Mouse (Mus musculus): ENCODE results near the gene Tut1. TPM values are rescaled to one million over a fixed set of nuclear protein-coding genes. Genes with fewer than 3 reads are reported as not detected.

Tut1 gene
- polyA plus RNA-seq, 1 experiment = 24.9 TPM

- H3ac ChIP-seq (ENCODE audit: control insufficient read depth, insufficient read length) = no peak overlapping the region
- no peak overlapping the region for H3K4me3 ChIP-seq
- H3K79me2 ChIP-seq (ENCODE audit: control insufficient read depth, insufficient read depth) = peaks cover 14% of the 10 kb centered on the region
- no peak for TF ChIP-seq REST (IDR thresholded peaks at IDR 0.05; ENCODE audit: insufficient read depth, insufficient read length)
- TF ChIP-seq CEBPB (IDR thresholded peaks at IDR 0.05; ENCODE audit: insufficient read depth, poor library complexity, severe bottlenecking) = no peak
- TF ChIP-seq MYOG (IDR thresholded peaks at IDR 0.05; ENCODE audit: control insufficient read depth in 1 of 3, insufficient read depth in 1 of 3, insufficient read length in 2 of 3, low read depth in 2 of 3) = no peak
- TF ChIP-seq MAX (IDR thresholded peaks at IDR 0.05; ENCODE audit: low read depth) = no peak
- TF ChIP-seq TCF3 (IDR thresholded peaks at IDR 0.05; ENCODE audit: insufficient read length, low read depth) = no peak
- TF ChIP-seq POLR2AphosphoS2 (IDR thresholded peaks at IDR 0.05; ENCODE audit: insufficient read length, low read depth) = no peak
- TF ChIP-seq POLR2A (IDR thresholded peaks at IDR 0.05; ENCODE audit: insufficient read length, low read depth) = no peak
- TF ChIP-seq E2F4 (IDR thresholded peaks at IDR 0.05; ENCODE audit: insufficient read depth) = no peak
- TF ChIP-seq TCF12 (IDR thresholded peaks at IDR 0.05; ENCODE audit: insufficient read depth, poor library complexity, severe bottlenecking) = no peak
- no peak for TF ChIP-seq USF1 (IDR thresholded peaks at IDR 0.05; ENCODE audit: low read depth)
- no peak for TF ChIP-seq SRF (IDR thresholded peaks at IDR 0.05; ENCODE audit: control insufficient read depth, insufficient read length, low read depth)
- no peak for TF ChIP-seq MYOD1 (IDR thresholded peaks at IDR 0.05; ENCODE audit: control insufficient read depth in 1 of 3, insufficient read length in 2 of 3, low read depth in 2 of 3)
- peaks cover 13% of the 10 kb centered on the region for H3K36me3 ChIP-seq (ENCODE audit: control insufficient read depth, insufficient read depth)
- no peaks in the 10 kb centered on the region for H3K27me3 ChIP-seq (ENCODE audit: control insufficient read depth, insufficient read depth, insufficient read length)
- no peak overlapping the region for H3K4me2 ChIP-seq (ENCODE audit: low read depth)
Observed at GRCm38 (mm10) chr19:8927891-8928525, 25.6 kb upstream of the Tut1 start.

DNA sequence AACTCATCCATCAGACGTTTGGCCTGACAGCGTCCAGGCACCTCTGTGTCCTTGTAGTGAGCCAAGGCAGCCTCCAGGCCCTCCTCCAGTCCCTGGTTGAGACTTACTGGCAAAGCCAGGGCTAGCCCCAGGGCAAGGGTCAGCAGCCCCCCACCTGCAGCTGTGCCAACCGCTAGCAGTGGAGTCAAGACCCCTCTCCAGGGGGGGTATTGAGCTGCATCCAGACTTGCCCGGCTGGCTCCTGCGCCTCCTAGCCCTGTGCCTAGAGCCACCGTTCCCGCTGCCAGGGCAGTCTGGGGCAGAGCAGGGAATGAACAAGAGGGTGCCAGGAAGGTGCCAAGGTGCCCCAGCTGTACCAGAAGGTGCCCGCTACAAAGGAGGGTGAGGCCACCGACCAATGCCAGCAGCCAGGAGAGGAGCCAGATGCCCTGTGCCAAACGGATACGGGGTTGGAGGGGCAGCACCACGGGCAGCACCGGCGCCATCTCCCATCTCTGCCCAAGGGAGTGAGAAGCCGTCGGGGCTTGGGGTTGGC, 24.9 kb upstream of the Tut1 start:
- H3ac ChIP-seq (ENCODE audit: control insufficient read depth, insufficient read length) = peak overlapping the region; percentile 76
- TF ChIP-seq MAX (IDR thresholded peaks at IDR 0.05; ENCODE audit: low read depth) (no peak), POLR2A (IDR thresholded peaks at IDR 0.05; ENCODE audit: insufficient read length, low read depth) (no peak), MYOD1 (IDR thresholded peaks at IDR 0.05; ENCODE audit: control insufficient read depth in 1 of 3, insufficient read length in 2 of 3, low read depth in 2 of 3) (no peak), SRF (IDR thresholded peaks at IDR 0.05; ENCODE audit: control insufficient read depth, insufficient read length, low read depth) (no peak), E2F4 (IDR thresholded peaks at IDR 0.05; ENCODE audit: insufficient read depth) (no peak), POLR2AphosphoS2 (IDR thresholded peaks at IDR 0.05; ENCODE audit: insufficient read length, low read depth) (peak; percentile 52), USF1 (IDR thresholded peaks at IDR 0.05; ENCODE audit: low read depth) (no peak), REST (IDR thresholded peaks at IDR 0.05; ENCODE audit: insufficient read depth, insufficient read length) (peak; percentile 10), TCF12 (IDR thresholded peaks at IDR 0.05; ENCODE audit: insufficient read depth, poor library complexity, severe bottlenecking) (no peak)
- H3K4me2 ChIP-seq (ENCODE audit: low read depth) = peak overlapping the region; percentile 96
- H3K79me2 ChIP-seq (ENCODE audit: control insufficient read depth, insufficient read depth) = peaks cover 7% of the 10 kb centered on the region
- H3K27me3 ChIP-seq (ENCODE audit: control insufficient read depth, insufficient read depth, insufficient read length) = no peaks in the 10 kb centered on the region
- H3K4me3 ChIP-seq = peak overlapping the region; percentile 51
- peaks cover 10% of the 10 kb centered on the region for H3K36me3 ChIP-seq (ENCODE audit: control insufficient read depth, insufficient read depth)

- peak within 1 kb of the TSS; percentile 51 for H3K4me3 ChIP-seq
- peaks cover 12% of the 10 kb centered on the region for H3K36me3 ChIP-seq (ENCODE audit: control insufficient read depth, insufficient read depth)
Observed at GRCm38 (mm10) chr19:8929224-8930088, 24.2 kb upstream of the Tut1 start, which contains the start of the genes Rom1 and Eml3. Gene Rom1, minus strand, starts transcription at chr19:8929356. Gene Eml3, plus strand, starts transcription at chr19:8929552.

GRCm38 (mm10) chr19:8930117-8930516, 23.5 kb upstream of the Tut1 start:
- peaks cover 4% of the 10 kb centered on the region for H3K79me2 ChIP-seq (ENCODE audit: control insufficient read depth, insufficient read depth)
- H3K27me3 ChIP-seq (ENCODE audit: control insufficient read depth, insufficient read depth, insufficient read length) = no peaks in the 10 kb centered on the region
- peaks cover 12% of the 10 kb centered on the region for H3K36me3 ChIP-seq (ENCODE audit: control insufficient read depth, insufficient read depth)
- TF ChIP-seq SRF (IDR thresholded peaks at IDR 0.05; ENCODE audit: control insufficient read depth, insufficient read length, low read depth) (no peak), TCF12 (IDR thresholded peaks at IDR 0.05; ENCODE audit: insufficient read depth, poor library complexity, severe bottlenecking) (no peak), MYOD1 (IDR thresholded peaks at IDR 0.05; ENCODE audit: control insufficient read depth in 1 of 3, insufficient read length in 2 of 3, low read depth in 2 of 3) (no peak), REST (IDR thresholded peaks at IDR 0.05; ENCODE audit: insufficient read depth, insufficient read length) (no peak), MAX (IDR thresholded peaks at IDR 0.05; ENCODE audit: low read depth) (no peak), USF1 (IDR thresholded peaks at IDR 0.05; ENCODE audit: low read depth) (no peak), TCF3 (IDR thresholded peaks at IDR 0.05; ENCODE audit: insufficient read length, low read depth) (no peak), POLR2A (IDR thresholded peaks at IDR 0.05; ENCODE audit: insufficient read length, low read depth) (no peak), CEBPB (IDR thresholded peaks at IDR 0.05; ENCODE audit: insufficient read depth, poor library complexity, severe bottlenecking) (no peak), E2F4 (IDR thresholded peaks at IDR 0.05; ENCODE audit: insufficient read depth) (no peak), MYOG (IDR thresholded peaks at IDR 0.05; ENCODE audit: control insufficient read depth in 1 of 3, insufficient read depth in 1 of 3, insufficient read length in 2 of 3, low read depth in 2 of 3) (no peak), POLR2AphosphoS2 (IDR thresholded peaks at IDR 0.05; ENCODE audit: insufficient read length, low read depth) (no peak)
- H3K4me2 ChIP-seq (ENCODE audit: low read depth) = peak overlapping the region; percentile 96
- peak overlapping the region; percentile 76 for H3ac ChIP-seq (ENCODE audit: control insufficient read depth, insufficient read length)
- peak overlapping the region; percentile 51 for H3K4me3 ChIP-seq

More at GRCm38 (mm10) chr19:8929224-8930088, 24.2 kb upstream of the Tut1 start, which contains the start of the genes Rom1 and Eml3:
- Histone ChIP-seq H3ac (ENCODE audit: control insufficient read depth, insufficient read length) (peak within 1 kb of the TSS; percentile 76), H3K27me3 (ENCODE audit: control insufficient read depth, insufficient read depth, insufficient read length) (no peaks in the 10 kb centered on the region), H3K79me2 (ENCODE audit: control insufficient read depth, insufficient read depth) (peaks cover 4% of the 10 kb centered on the region), H3K4me2 (ENCODE audit: low read depth) (peak within 1 kb of the TSS; percentile 96)
- TF ChIP-seq MYOD1 (IDR thresholded peaks at IDR 0.05; ENCODE audit: control insufficient read depth in 1 of 3, insufficient read length in 2 of 3, low read depth in 2 of 3) = peak in 1 of 3 experiments; percentile 1
- TF ChIP-seq TCF3 (IDR thresholded peaks at IDR 0.05; ENCODE audit: insufficient read length, low read depth) = no peak
- TF ChIP-seq E2F4 (IDR thresholded peaks at IDR 0.05; ENCODE audit: insufficient read depth) = no peak
- TF ChIP-seq POLR2AphosphoS2 (IDR thresholded peaks at IDR 0.05; ENCODE audit: insufficient read length, low read depth) = peak; percentile 9
- TF ChIP-seq MYOG (IDR thresholded peaks at IDR 0.05; ENCODE audit: control insufficient read depth in 1 of 3, insufficient read depth in 1 of 3, insufficient read length in 2 of 3, low read depth in 2 of 3) = no peak
- TF ChIP-seq POLR2A (IDR thresholded peaks at IDR 0.05; ENCODE audit: insufficient read length, low read depth) = peak; percentile 37
- TF ChIP-seq TCF12 (IDR thresholded peaks at IDR 0.05; ENCODE audit: insufficient read depth, poor library complexity, severe bottlenecking) = no peak
- no peak for TF ChIP-seq SRF (IDR thresholded peaks at IDR 0.05; ENCODE audit: control insufficient read depth, insufficient read length, low read depth)
- no peak for TF ChIP-seq MAX (IDR thresholded peaks at IDR 0.05; ENCODE audit: low read depth)
- TF ChIP-seq USF1 (IDR thresholded peaks at IDR 0.05; ENCODE audit: low read depth) = no peak
- TF ChIP-seq REST (IDR thresholded peaks at IDR 0.05; ENCODE audit: insufficient read depth, insufficient read length) = peak; percentile 21
